Mouse (Mus musculus) kidney, embryonic 16.5 days (tissue): ENCODE data around the gene Gm13090. TPM values are rescaled to one million over a fixed set of nuclear protein-coding genes. Genes with fewer than 3 reads are reported as not detected.

Experiments
- ATAC-seq: fragments of 200-750 bp; cut with Nextera tagmentation; 2 replicates; pipeline ENCODE4 v1.8.0; 2017; ENCODE audit warnings: moderate TSS enrichment; ENCODE audit not compliant: low FRiP score, low TSS enrichment
- H3K27ac ChIP-seq: fragments of 300-500 bp; sonication (generic); 2 replicates; pipeline ENCODE4 v1.5.1; 2014; ENCODE audit warnings: low read length
- H3K27me3 ChIP-seq: fragments of 300-500 bp; sonication (generic); 2 replicates; pipeline ENCODE4 v1.6.1; 2014; ENCODE audit warnings: low read length, control low read depth, mixed read lengths; ENCODE audit not compliant: insufficient read depth
- H3K36me3 ChIP-seq: fragments of 300-500 bp; sonication (generic); 2 replicates; pipeline ENCODE4 v1.6.1; 2014; ENCODE audit warnings: low read length, control low read depth, mixed read lengths; ENCODE audit not compliant: insufficient read depth
- H3K4me1 ChIP-seq: fragments of 300-500 bp; sonication (generic); 2 replicates; pipeline ENCODE4 v1.6.1; 2014; ENCODE audit warnings: low read length, control low read depth, mixed read lengths; ENCODE audit not compliant: insufficient read depth
- H3K4me2 ChIP-seq: fragments of 300-500 bp; sonication (generic); replicated peaks from 2 replicates; pipeline ENCODE4 v1.6.1; 2014; ENCODE audit warnings: low read depth, low read length
- H3K4me3 ChIP-seq: fragments of 300-500 bp; sonication (generic); 2 replicates; pipeline ENCODE4 v1.5.1; 2014; ENCODE audit warnings: mild to moderate bottlenecking, low read length
- H3K9ac ChIP-seq: fragments of 300-500 bp; sonication (generic); replicated peaks from 2 replicates; pipeline ENCODE4 v1.6.1; 2014; ENCODE audit warnings: low read length
- H3K9me3 ChIP-seq: fragments of 300-500 bp; sonication (generic); 2 replicates; pipeline ENCODE4 v1.6.1; 2016; ENCODE audit warnings: low read length, control low read depth
- WGBS: fragments of 180-500 bp; shearing (Covaris S2); extraction: QIAGEN DNeasy Blood & Tissue Kit; methylation state at CpG from one replicate; pipeline ENCODE4 v1.1.7; 2014; 5-methylcytosine and 5-hydroxymethylcytosine counted together
- polyA plus RNA-seq: library from polyadenylated mRNA; unstranded; fragments of >200 nt; fragmentation: Nextera tagmentation; extraction: Ambion mirVana; gene quantifications from 2 replicates; pipeline ENCODE4 v1.2.1, GENCODE M21; 2015

The Gm13090 gene
- polyA plus RNA-seq, result not detected in 2 replicates

DNA sequence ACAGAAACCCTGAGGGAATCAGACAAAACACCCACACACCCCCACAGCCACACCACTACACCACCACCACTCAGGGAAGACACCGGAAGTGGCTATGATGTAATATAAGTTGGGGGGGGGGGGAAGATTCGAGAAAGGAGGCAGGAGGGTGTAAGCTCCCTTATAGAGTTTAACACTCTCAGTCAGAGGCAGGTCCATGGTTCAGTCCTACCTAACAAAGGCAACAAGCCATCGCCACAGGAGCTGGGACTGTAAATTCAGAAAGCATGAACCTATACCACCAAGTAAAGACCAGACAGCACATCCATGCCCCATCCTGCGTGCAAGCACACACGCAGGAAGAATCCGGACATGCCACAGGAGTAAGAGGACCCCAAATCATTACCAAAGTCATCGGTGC lies at the start of gene Gm13090:
Gm13090 (plus strand) TSS at position 301 of the 400 bp plus-strand sequence.
- peaks cover 9% of the 10 kb centered on the region for H3K4me1 ChIP-seq
- no peak within 1 kb of the TSS for H3K4me2 ChIP-seq
- H3K27ac ChIP-seq, result no peak within 1 kb of the TSS
- no peaks in the 10 kb centered on the region for H3K27me3 ChIP-seq
- H3K4me3 ChIP-seq, result no peak within 1 kb of the TSS
- no peaks in the 10 kb centered on the region for H3K9me3 ChIP-seq
- ATAC-seq, result no peak
- H3K9ac ChIP-seq, result no peak within 1 kb of the TSS
- peaks cover 4% of the 10 kb centered on the region; the same call in 1 of the 2 replicates for H3K36me3 ChIP-seq
- 92% methylated on average over 7 of the region's 7 CpGs for WGBS

DNA sequence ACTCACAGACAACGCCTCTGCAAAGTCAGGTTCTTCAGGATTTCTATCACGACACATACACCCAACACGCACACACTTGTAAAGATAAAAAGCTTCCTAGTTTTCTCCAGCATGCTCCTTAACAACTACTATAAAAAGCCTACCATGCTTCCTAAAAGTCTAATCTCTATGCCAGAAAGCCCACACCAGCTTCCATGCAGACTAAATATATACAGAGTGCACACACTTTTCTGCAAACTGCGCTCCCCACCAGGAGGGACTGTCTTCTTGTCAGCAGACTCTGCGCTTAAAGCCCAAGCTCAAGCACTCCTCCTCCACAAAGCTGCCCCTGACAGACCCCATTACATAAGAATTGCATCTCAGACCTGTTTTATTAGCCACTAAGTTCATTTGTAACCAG lies 47.9 kb upstream of the Gm13090 start:
- Histone ChIP-seq H3K4me2 (no peak overlapping the region), H3K4me3 (no peak overlapping the region), H3K9me3 (no peaks in the 10 kb centered on the region), H3K36me3 (no peaks in the 10 kb centered on the region), H3K27me3 (0 out of 2 replicates have a peak, but pooled peaks cover 2% of the 10 kb centered on the region), H3K9ac (no peak overlapping the region), H3K4me1 (peaks cover 14% of the 10 kb centered on the region), H3K27ac (no peak overlapping the region)
- WGBS, result 83% methylated on average over 5 of the region's 5 CpGs
- ATAC-seq, result no peak

DNA sequence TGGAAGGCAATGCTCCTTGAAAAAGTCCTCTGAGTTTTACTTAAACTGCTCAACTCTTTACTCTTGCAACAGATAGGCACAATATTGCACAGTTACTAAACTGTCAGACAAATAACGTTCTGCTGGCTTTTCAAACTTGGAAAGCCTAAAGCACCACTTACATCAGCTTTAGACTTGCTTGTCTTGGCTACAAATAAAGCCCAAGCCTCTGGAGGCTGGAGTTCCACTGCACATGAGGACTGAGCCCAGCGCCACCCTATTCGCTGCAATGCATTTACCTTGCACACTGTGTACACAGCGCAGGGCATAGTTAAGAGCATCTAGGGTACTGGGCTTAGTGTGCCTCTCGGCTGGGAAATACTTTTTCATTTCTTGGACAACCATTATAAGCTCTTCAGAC lies 46.1 kb upstream of the Gm13090 start:
- Histone ChIP-seq H3K27me3 (0 out of 2 replicates have a peak, but pooled peaks cover 2% of the 10 kb centered on the region), H3K9ac (peak overlapping the region; percentile 80), H3K9me3 (no peaks in the 10 kb centered on the region), H3K36me3 (peaks cover 5% of the 10 kb centered on the region; the same call in 1 of the 2 replicates), H3K27ac (no peak overlapping the region), H3K4me3 (peak overlapping the region; percentile 66), H3K4me1 (peaks cover 14% of the 10 kb centered on the region), H3K4me2 (peak overlapping the region; percentile 99)
- 42% methylated on average over 5 of the region's 5 CpGs for WGBS
- ATAC-seq, result no peak

DNA sequence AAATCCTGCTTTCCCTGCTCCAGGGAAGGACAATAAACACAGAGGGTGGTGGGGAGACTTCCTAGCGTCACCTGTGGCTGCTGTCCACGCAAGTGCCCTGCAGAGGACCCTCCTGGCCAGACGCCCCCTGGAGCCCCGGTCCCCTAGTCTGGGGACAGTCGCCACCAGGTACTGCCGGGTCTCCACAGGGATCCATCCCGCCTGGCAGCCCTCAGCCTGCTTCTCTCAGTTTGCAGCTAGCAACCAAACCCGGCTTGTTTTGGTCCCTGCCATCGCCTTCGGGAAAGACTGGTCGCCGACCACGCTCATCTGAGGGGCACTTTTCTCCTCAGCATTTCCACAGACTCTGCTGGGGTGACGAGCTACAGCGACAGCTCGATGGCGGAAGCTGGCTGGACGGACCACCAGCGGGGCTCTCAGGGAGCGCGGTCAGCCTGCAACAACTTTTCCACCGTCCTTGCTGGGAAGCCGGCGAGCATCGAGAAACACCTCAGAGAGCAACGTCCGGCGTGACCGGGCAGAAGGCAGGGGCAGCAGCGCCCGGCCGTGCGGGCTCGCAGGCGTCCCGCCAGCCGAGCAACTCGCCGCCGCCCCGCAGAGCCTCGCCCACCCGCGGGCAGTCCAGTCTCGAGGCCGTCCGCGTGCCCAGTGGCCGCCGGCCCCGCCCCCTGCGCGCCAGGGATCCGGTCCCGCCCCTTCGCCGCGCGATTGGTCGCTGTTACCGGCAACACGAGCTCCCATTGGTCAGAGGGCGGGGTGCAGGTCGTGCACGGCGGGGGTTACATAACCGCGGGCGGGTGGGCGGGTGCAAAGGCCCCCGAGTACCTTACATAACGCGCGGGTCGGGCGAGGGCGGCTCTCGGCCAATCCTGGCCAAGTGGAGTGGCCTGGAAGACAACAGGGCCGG lies 45.1 kb upstream of the Gm13090 start, which contains the start of gene Per3:
Per3 (minus strand) TSS at position 629 of the 907 bp plus-strand sequence.
- Histone ChIP-seq H3K27ac (peak within 1 kb of the TSS; percentile 49; the same call in 1 of the 2 replicates), H3K4me1 (peaks cover 14% of the 10 kb centered on the region), H3K27me3 (0 out of 2 replicates have a peak, but pooled peaks cover 2% of the 10 kb centered on the region), H3K9ac (peak within 1 kb of the TSS; percentile 80), H3K4me2 (peak within 1 kb of the TSS; percentile 99), H3K9me3 (no peaks in the 10 kb centered on the region), H3K36me3 (peaks cover 8% of the 10 kb centered on the region; the same call in 1 of the 2 replicates), H3K4me3 (peak within 1 kb of the TSS; percentile 66)
- under 1% methylated on average over 66 of the region's 79 CpGs for WGBS
- peak; percentile 98 for ATAC-seq

- Histone ChIP-seq H3K4me1 (peaks cover 14% of the 10 kb centered on the region), H3K9ac (peak overlapping the region; percentile 65), H3K36me3 (peaks cover 14% of the 10 kb centered on the region; the same call in 1 of the 2 replicates), H3K27me3 (0 out of 2 replicates have a peak, but pooled peaks cover 2% of the 10 kb centered on the region), H3K27ac (no peak overlapping the region), H3K9me3 (no peaks in the 10 kb centered on the region), H3K4me2 (peak overlapping the region; percentile 99), H3K4me3 (peak overlapping the region; percentile 66)
- peak; percentile 5; the same call in 1 of the 2 replicates for ATAC-seq
- WGBS, result 5% methylated on average over 21 of the region's 21 CpGs
Observed at GRCm38 (mm10) chr4:151044944-151045570, 44.3 kb upstream of the Gm13090 start.

DNA sequence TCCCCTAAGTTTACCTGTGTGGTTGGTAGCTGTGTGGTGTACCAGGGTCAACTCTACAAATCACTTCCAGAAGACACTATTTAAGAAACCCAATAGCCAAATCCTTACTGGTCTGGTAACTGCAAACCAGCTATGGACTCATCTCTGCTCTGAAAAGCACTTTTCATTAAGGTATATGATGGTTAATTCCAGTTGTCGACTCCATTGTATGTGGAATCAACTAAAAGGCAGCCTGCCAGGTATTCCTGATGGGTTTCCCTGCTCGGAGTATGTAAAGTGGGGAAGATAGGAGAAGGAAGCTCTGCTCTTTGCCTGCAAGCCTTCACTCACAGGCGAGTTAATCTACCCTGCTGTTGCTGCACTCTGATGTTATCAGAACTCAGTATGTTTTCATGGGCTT lies 42.8 kb upstream of the Gm13090 start:
- Histone ChIP-seq H3K36me3 (peaks cover 14% of the 10 kb centered on the region; the same call in 1 of the 2 replicates), H3K4me2 (no peak overlapping the region), H3K4me1 (peaks cover 14% of the 10 kb centered on the region), H3K27me3 (0 out of 2 replicates have a peak, but pooled peaks cover 2% of the 10 kb centered on the region), H3K9ac (no peak overlapping the region), H3K4me3 (no peak overlapping the region), H3K27ac (no peak overlapping the region), H3K9me3 (no peaks in the 10 kb centered on the region)
- 86% methylated on average over 3 of the region's 3 CpGs for WGBS
- ATAC-seq, result no peak

DNA sequence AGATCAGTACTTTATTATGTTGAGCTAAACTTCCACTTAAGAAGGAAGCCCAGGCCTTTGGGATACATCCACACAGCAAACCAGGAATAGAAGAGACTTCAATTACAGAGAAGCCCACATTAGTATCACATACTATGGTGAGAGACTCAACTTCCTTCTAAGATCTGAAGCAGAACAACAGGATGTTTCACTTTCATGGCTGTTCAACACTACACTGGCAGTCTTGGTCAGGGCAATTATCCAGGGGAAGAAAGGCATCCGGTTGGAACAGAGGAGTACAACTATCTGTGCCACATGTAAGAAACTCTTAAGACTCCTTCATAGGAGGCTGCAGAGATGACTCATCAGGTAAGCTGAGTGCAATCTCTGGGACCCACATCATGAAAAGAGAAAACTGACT lies 38.2 kb upstream of the Gm13090 start:
- Histone ChIP-seq H3K9ac (no peak overlapping the region), H3K27ac (no peak overlapping the region), H3K27me3 (no peaks in the 10 kb centered on the region), H3K4me3 (no peak overlapping the region), H3K36me3 (peaks cover 27% of the 10 kb centered on the region; the same call in 1 of the 2 replicates), H3K4me2 (no peak overlapping the region), H3K9me3 (no peaks in the 10 kb centered on the region), H3K4me1 (peaks cover 4% of the 10 kb centered on the region; the same call in 1 of the 2 replicates)
- 88% methylated on average over 1 of the region's 1 CpGs for WGBS
- ATAC-seq, result no peak

DNA sequence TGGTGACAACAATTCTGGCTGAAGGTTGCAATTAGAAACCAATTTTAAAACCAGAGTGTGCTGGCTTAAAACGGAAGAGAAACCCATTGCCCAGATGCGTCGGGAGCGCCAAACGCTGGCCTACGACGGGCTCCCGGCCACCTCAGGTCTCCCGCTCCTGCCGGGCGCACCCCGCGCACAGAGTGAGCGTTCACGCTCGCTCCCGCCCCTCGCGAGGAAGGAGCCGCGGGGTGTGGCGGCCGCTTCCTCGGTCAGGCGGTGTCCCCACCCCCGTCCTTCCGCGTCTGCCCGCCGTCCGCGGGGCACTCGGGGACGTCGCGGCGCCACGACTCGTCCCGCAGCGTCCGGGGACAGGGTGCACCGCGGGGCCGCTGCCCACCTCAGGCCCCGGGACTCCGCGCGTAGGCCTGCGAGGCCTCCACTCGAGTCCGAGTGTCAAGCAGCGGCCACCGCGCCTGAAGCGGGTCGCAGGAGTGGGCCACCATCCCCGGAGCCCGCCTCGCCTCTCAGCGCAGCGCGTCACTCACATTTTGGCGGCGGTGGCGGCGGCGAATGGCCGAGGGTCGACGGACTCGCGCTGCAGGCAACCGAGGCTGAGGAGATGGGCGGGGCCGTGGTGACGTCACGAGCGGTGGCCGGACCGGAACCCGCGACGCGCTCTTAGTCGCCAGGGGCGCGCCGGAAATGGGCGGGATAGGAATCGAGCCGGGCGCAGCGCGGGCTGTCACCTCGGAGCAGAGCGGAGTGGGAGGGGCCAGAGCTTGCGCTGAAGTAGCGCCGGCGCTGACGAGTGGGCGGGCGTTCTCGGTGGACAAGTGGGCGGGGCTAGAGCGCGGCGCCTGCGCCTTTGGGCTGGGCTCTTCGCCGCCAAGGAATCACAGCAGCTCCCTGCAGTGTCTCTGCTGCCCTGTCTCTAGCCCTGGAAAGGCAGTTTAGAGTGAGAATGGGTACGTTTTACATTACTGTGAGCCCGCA lies 31.7 kb upstream of the Gm13090 start, which contains the start of gene Vamp3:
Vamp3 (minus strand) TSS at position 617 of the 975 bp plus-strand sequence.
- H3K4me1 ChIP-seq, result peaks cover 12% of the 10 kb centered on the region
- under 1% methylated on average over 109 of the region's 114 CpGs for WGBS
- peak within 1 kb of the TSS; percentile 95 for H3K27ac ChIP-seq
- H3K4me2 ChIP-seq, result peak within 1 kb of the TSS; percentile 81
- H3K9ac ChIP-seq, result peak within 1 kb of the TSS; percentile 93
- H3K27me3 ChIP-seq, result no peaks in the 10 kb centered on the region
- H3K4me3 ChIP-seq, result peak within 1 kb of the TSS; percentile 91
- H3K36me3 ChIP-seq, result peaks cover 19% of the 10 kb centered on the region; the same call in 1 of the 2 replicates
- peaks cover 11% of the 10 kb centered on the region for H3K9me3 ChIP-seq
- ATAC-seq, result peak; percentile 99
